Mouse (Mus musculus) right cerebral cortex, adult 18-20 months (tissue): ENCODE measurements around the gene Tmem266.
A peak's percentile ranks its signal among the peaks of the same experiment; 100 is the strongest.

Experiments used
- DNase-seq: peaks from one replicate; pipeline ENCODE4 v3.0.0; 2022; ENCODE audit warnings: mixed read lengths

Gene Tmem266

DNA sequence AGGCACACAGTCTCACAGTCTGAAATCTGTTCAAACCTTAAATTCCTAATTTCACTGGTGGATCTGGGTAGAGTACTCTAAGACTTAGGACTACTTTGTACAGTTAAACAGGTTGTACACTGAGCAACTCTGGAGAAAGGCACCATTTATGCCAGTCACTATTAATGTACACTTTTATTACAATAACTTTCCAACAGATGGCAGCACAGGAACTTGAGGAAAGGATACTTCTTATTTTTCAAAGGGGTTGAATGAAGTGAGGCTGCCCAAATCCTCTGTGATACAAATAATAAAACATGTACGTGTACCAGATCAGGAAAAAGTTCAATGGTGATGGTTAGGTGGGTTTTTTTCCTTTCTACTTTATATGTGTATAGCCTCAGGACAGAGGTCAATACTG is 141.7 kb downstream of the Tmem266 start:
- DNase-seq, result no peak

DNA sequence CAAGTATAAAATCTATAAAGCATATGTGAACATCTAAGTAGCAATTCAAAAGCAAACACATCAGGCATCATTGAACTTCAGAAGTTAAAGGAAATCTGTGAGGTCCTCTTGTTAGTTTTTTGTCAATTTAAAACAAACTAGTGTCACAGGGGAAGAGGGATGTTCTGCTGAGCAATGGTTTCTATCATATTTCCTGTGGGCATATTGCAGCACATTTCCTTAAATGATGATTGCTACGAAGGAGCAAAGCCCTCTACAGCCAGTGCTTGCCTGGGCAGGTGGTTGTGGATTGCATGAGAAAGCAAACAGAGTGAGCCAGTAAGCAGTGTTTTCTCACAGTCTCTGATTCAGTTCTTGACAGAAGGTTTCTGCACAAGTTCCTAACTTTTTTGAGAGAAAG is 149.4 kb downstream of the Tmem266 start:
- no peak for DNase-seq

DNA sequence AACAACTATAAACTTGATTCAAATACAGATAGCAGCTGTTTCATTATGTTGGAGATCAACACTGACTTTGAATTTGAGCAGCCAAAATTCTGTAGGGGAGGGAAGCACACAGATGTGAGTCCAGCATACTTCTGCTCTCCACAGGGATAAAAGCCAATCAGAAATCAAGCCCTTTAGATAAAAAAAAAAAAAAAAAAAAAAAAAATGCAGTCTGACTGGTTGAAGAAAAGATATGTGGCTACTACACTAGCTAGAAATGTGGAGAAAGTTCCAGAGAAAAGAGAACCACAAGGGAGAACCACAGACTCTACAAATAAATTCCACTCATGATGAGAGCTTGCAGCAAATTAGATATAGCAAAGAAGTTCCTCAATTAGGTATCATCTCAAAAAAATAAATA is 152.0 kb downstream of the Tmem266 start:
- DNase-seq, result no peak

DNA sequence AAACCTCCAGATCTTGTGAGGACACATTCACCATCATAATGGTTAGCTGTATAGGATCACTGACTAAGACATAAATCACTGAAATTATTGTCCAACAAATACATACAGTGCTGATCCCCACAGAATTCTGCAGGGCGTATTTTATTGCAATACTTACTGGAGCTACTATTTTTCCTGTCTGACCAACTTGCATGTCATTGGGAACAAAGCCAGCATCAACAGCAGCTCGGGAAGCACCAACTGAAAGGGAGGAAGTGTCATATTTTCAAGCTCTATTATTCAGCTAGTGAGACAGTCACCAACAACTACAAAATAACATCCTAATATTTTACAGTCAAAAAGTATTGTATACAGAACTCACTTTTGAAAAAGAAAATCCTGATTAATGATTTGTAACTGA is 155.4 kb downstream of the Tmem266 start:
- DNase-seq, result peak; percentile 15
